Mouse (Mus musculus) ES-E14 (cell line): Measurements from ENCODE around the gene Ccdc185. TPM values are rescaled to one million over a fixed set of nuclear protein-coding genes. Genes with fewer than 3 reads are reported as not detected.

ENCODE experiments used
- DNase-seq: peaks from one replicate; pipeline ENCODE4 v3.0.0-alpha.2; 2013; ENCODE audit warnings: low read depth, low spot score
- H3K27ac ChIP-seq: 2 replicates; pipeline ENCODE4 v1.5.1; 2012; ENCODE audit warnings: low read depth, mild to moderate bottlenecking, low read length, moderate library complexity, mixed read lengths; ENCODE audit not compliant: poor library complexity, insufficient read depth, severe bottlenecking
- H3K36me3 ChIP-seq: 2 replicates; pipeline ENCODE4 v1.6.1; 2012; ENCODE audit warnings: mild to moderate bottlenecking, low read length, moderate library complexity, mixed read lengths; ENCODE audit not compliant: control insufficient read depth, poor library complexity, insufficient read depth, severe bottlenecking
- H3K4me1 ChIP-seq, 2 experiments: fragments of 150-350 bp in 1 of 2; sonication (generic) in 1 of 2; 2 replicates each; pipeline ENCODE4 v1.6.1; 2012; ENCODE audit warnings: low read length in 2 of 2, mild to moderate bottlenecking in 1 of 2, mixed read lengths in 1 of 2; ENCODE audit not compliant: control insufficient read depth in 2 of 2, insufficient read depth in 2 of 2, poor library complexity in 1 of 2
- H3K4me3 ChIP-seq, 2 experiments: fragments of 150-350 bp in 1 of 2; sonication (generic) in 1 of 2; 2 replicates each; pipeline ENCODE4 v1.5.1; 2012; ENCODE audit warnings: low read length in 2 of 2, low read depth in 1 of 2, mild to moderate bottlenecking in 1 of 2, mixed read lengths in 1 of 2; ENCODE audit not compliant: insufficient read depth in 1 of 2, poor library complexity in 1 of 2, severe bottlenecking in 1 of 2
- H3K9ac ChIP-seq: 2 replicates; pipeline ENCODE4 v1.6.1; 2012; ENCODE audit warnings: low read depth, mild to moderate bottlenecking, low read length, mixed read lengths; ENCODE audit not compliant: poor library complexity, insufficient read depth, severe bottlenecking
- H3K9me3 ChIP-seq: fragments of 150-350 bp; sonication (generic); 2 replicates; pipeline ENCODE4 v1.6.1; 2012; ENCODE audit warnings: low read depth, mild to moderate bottlenecking, low read length; ENCODE audit not compliant: control insufficient read depth, insufficient read depth
- CHD2 ChIP-seq: IDR thresholded peaks from 2 replicates; pipeline ENCODE4 v1.6.1; 2014; ENCODE audit warnings: mild to moderate bottlenecking, low read depth, low read length, inconsistent platforms
- HCFC1 ChIP-seq: IDR thresholded peaks from 2 replicates; pipeline ENCODE4 v1.6.1; 2012; ENCODE audit warnings: low read length, inconsistent platforms, borderline replicate concordance; ENCODE audit not compliant: insufficient read depth
- MAFK ChIP-seq: IDR thresholded peaks from 2 replicates; pipeline ENCODE4 v1.6.1; 2014; ENCODE audit warnings: mild to moderate bottlenecking, low read depth, low read length, inconsistent platforms; ENCODE audit not compliant: insufficient read depth
- ZC3H11A ChIP-seq: IDR thresholded peaks from 2 replicates; pipeline ENCODE4 v1.6.1; 2012; ENCODE audit warnings: low read depth, mild to moderate bottlenecking, inconsistent platforms, low read length, borderline replicate concordance
- ZNF384 ChIP-seq: IDR thresholded peaks from 2 replicates; pipeline ENCODE4 v1.6.1; 2012; ENCODE audit warnings: low read depth, low read length, inconsistent platforms
- in situ Hi-C, 2 experiments: fragments of 600-800 bp; cut with MboI; formaldehyde crosslinking; loops; one replicate each; pipeline ENCODE4 v1.15.1; 2025; ENCODE audit warnings: low sequenced_read_pairs in 2 of 2, inconsistent platforms in 1 of 2; ENCODE audit not compliant: unreplicated experiment in 2 of 2
- total RNA-seq: library from RNA; depleted of rRNA; stranded (reverse); fragments of 300-350 nt; gene quantifications from 2 replicates; pipeline ENCODE4 v1.2.3, GENCODE M21; 2012

Gene Ccdc185
- total RNA-seq, 1 experiment, result not detected

DNA sequence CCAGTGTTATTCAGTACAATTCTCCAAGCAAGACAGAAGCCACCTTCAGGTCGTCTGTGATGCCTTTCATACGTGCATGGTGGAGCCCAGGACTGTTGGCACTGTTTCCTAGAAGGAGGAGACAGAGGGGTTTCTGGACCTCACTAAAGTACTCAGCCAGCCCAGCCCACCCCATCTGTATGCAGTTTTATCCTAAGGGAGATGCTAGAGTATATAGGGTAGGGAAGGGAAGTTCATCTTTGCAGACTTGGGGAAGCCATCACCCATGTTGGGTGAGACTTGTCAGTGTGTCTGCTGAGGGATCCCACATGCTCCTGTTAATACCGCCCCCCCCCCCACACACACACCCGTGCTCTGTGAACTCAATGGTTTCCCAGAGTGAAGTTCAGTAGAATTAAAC is 13.1 kb downstream of the Ccdc185 start:
- no peak for DNase-seq
- Histone ChIP-seq H3K4me3 (no peak overlapping the region), H3K9me3 (no peaks in the 10 kb centered on the region), H3K36me3 (no peaks in the 10 kb centered on the region), H3K9ac (no peak overlapping the region), H3K27ac (no peak overlapping the region), H3K4me1 (no peaks in the 10 kb centered on the region)
- TF ChIP-seq HCFC1 (no peak), ZC3H11A (no peak), CHD2 (no peak), ZNF384 (no peak)
- in situ Hi-C loops, result no loop called here

DNA sequence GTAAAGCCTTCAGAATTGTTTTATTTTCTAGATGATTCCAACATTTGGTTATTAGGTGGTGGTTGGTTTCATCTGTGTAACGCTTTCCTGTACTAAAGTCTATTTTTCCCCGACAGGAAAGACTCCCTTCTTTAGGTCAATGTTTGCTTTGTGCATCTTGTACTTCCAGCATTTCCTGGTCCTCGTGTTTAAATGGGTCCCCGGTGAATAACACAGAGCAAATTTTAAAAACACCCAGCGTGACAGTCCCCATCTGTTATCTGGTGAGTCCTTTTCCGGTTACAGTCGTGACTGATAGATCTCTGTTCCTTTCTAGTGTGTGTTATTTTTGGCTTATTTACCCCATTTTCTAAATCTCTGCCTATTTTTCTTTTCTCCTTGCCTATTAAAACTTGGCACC is 16.3 kb downstream of the Ccdc185 start:
- no peak overlapping the region for H3K9ac ChIP-seq
- H3K4me1 ChIP-seq, result no peaks in the 10 kb centered on the region
- no peak for DNase-seq
- H3K27ac ChIP-seq, result no peak overlapping the region
- H3K9me3 ChIP-seq, result no peaks in the 10 kb centered on the region
- TF ChIP-seq MAFK, result no peak
- TF ChIP-seq ZNF384, result no peak
- no peak for TF ChIP-seq ZC3H11A
- no peak for TF ChIP-seq CHD2
- TF ChIP-seq HCFC1, result no peak
- in situ Hi-C loops, result no loop called here
- H3K4me3 ChIP-seq, result no peak overlapping the region
- H3K36me3 ChIP-seq, result no peaks in the 10 kb centered on the region

DNA sequence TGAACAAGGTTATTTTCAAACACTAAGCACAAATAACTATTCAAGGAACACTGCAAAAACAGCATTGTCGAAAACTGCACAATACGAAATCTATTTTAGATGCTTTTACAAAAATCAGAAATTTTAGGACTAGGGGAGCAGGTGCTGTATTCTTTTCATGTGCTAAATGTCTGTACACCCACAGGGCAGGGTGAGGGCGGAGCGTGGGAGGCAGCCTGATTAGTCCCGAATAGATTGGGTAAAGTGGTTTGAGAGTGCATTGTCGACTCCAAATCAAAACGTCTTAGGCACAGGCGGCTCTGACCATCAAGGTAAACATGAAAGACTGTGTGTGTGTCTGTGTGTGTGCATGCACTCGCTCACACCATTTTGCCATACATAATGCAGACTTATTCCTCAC is 20.0 kb downstream of the Ccdc185 start:
- Histone ChIP-seq H3K36me3 (no peaks in the 10 kb centered on the region), H3K27ac (no peak overlapping the region), H3K4me3 (no peak overlapping the region), H3K9me3 (no peaks in the 10 kb centered on the region), H3K9ac (no peak overlapping the region), H3K4me1 (no peaks in the 10 kb centered on the region)
- in situ Hi-C loops, result no loop called here
- no peak for TF ChIP-seq HCFC1
- TF ChIP-seq ZC3H11A, result no peak
- TF ChIP-seq ZNF384, result no peak
- DNase-seq, result no peak

DNA sequence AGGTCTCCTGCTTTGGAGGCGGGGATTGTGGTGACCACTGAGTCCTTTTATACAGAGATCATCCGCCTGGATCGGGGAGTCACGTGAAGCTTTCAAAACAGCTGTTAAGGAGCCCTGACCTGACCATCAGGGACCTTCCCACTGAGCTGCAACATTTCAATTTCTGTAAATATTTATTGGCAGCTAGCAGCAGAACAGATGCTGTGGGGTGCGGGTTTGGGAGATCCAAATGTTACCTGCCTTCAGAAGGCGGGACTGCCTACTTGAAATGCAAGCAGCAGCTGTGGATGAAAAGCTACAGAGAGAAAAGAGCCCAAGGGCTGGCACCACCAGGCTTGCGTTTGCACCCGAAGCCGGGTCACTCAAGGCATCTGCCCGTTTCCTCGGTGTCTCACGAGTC is 21.4 kb downstream of the Ccdc185 start:
- H3K9ac ChIP-seq, result no peak overlapping the region
- no peak for DNase-seq
- H3K4me3 ChIP-seq, result no peak overlapping the region
- H3K27ac ChIP-seq, result no peak overlapping the region
- in situ Hi-C loops, result no loop called here
- no peaks in the 10 kb centered on the region for H3K4me1 ChIP-seq
- H3K36me3 ChIP-seq, result no peaks in the 10 kb centered on the region
- no peaks in the 10 kb centered on the region for H3K9me3 ChIP-seq
- no peak for TF ChIP-seq ZC3H11A
- TF ChIP-seq CHD2, result no peak
- TF ChIP-seq ZNF384, result no peak
- TF ChIP-seq HCFC1, result no peak
- TF ChIP-seq MAFK, result no peak

GRCm38 (mm10) chr1:182714236-182714935 is 34.6 kb downstream of the Ccdc185 start:
- H3K9me3 ChIP-seq, result no peaks in the 10 kb centered on the region
- DNase-seq, result no peak
- in situ Hi-C loops, result no loop called here
- TF ChIP-seq ZNF384 (no peak), CHD2 (no peak), HCFC1 (no peak), ZC3H11A (no peak), MAFK (no peak)
- no peaks in the 10 kb centered on the region for H3K36me3 ChIP-seq
- no peak overlapping the region for H3K9ac ChIP-seq
- no peak overlapping the region for H3K4me3 ChIP-seq
- no peak overlapping the region for H3K27ac ChIP-seq
- H3K4me1 ChIP-seq, result no peaks in the 10 kb centered on the region
